In genomic region chr1:165188806-165189580, GRCm38 (mm10) we compare ENCODE assay signal across 20 mouse cellular contexts. TPM values are rescaled to one million over a fixed set of nuclear protein-coding genes. Genes with fewer than 3 reads are reported as not detected.
DNase-seq lines count a peak whose midpoint lies in the region; ATAC-seq and TF ChIP-seq lines count a peak whose summit lies in the region.
"Had no signal": no experiment of that assay in that cellular context is flagged by ENCODE, and none has a peak within 500 bp of the region (broad histone marks: within the 10 kb centered on the region; RNA-seq: fewer than 3 reads in every experiment).

No protein-coding gene starts in this region.

- 73% methylated on average over 10 of the region's 10 CpGs for WGBS in forebrain, embryonic 11.5 days
- WGBS in forebrain, embryonic 10.5 days: 74% methylated on average over 10 of the region's 10 CpGs

- no peaks in the 10 kb centered on the region for H3K27me3 ChIP-seq in forebrain, embryonic 11.5 days (ENCODE audit: control insufficient read depth, insufficient read depth, low read length)
- no peaks in the 10 kb centered on the region for H3K27me3 ChIP-seq in forebrain, embryonic 10.5 days (ENCODE audit: poor library complexity, severe bottlenecking)
- H3K27me3 ChIP-seq: embryonic facial prominence, embryonic 15.5 days; forebrain, embryonic 15.5 days; lung, embryonic 15.5 days had no signal

- intact Hi-C loops in left cerebral cortex, adult 2 months (cut with DNase I): no loop called here

- no peak for TF ChIP-seq POLR2A in bone marrow macrophage, adult 2 months (IDR thresholded peaks at IDR 0.05; ENCODE audit: borderline replicate concordance, low read depth, low read length)

- no peak for TF ChIP-seq CTCF in bone marrow macrophage, adult 2 months (IDR thresholded peaks at IDR 0.05; ENCODE audit: low read depth, low read length)
- no peak for TF ChIP-seq CTCF in left cerebral cortex, adult 2 months (IDR thresholded peaks at IDR 0.05)

- no peak overlapping the region for H3K27ac ChIP-seq in forebrain, embryonic 11.5 days (ENCODE audit: low read depth, low read length)
- H3K27ac ChIP-seq in forebrain, embryonic 10.5 days: no peak overlapping the region
- H3K27ac ChIP-seq in bone marrow macrophage, adult 2 months (ENCODE audit: insufficient read depth, low read depth, low read length): peak overlapping the region; percentile 39
- H3K27ac ChIP-seq in left cerebral cortex, adult 2 months: no peak overlapping the region
- H3K27ac ChIP-seq: embryonic facial prominence, embryonic 15.5 days; forebrain, embryonic 15.5 days; gastrocnemius, adult 2 months; lung, embryonic 15.5 days; midbrain, embryonic 10.5 days; neural tube, embryonic 12.5 days had no signal

- no peaks in the 10 kb centered on the region for H3K9me3 ChIP-seq in forebrain, embryonic 11.5 days (ENCODE audit: control insufficient read depth, low read length)
- no peaks in the 10 kb centered on the region for H3K9me3 ChIP-seq in forebrain, embryonic 10.5 days
- H3K9me3 ChIP-seq: embryonic facial prominence, embryonic 15.5 days; forebrain, embryonic 15.5 days; lung, embryonic 15.5 days; midbrain, embryonic 10.5 days; neural tube, embryonic 12.5 days had no signal

- no peaks in the 10 kb centered on the region for H3K36me3 ChIP-seq in forebrain, embryonic 11.5 days (ENCODE audit: control insufficient read depth, insufficient read depth, low read length)
- no peaks in the 10 kb centered on the region for H3K36me3 ChIP-seq in forebrain, embryonic 10.5 days (replicated peaks)
- H3K36me3 ChIP-seq: embryonic facial prominence, embryonic 15.5 days; forebrain, embryonic 15.5 days; lung, embryonic 15.5 days; midbrain, embryonic 10.5 days; neural tube, embryonic 12.5 days had no signal

- no peak overlapping the region for H3K4me2 ChIP-seq in forebrain, embryonic 11.5 days (ENCODE audit: low read depth, low read length, severe bottlenecking)
- H3K4me2 ChIP-seq: embryonic facial prominence, embryonic 15.5 days; forebrain, embryonic 15.5 days; lung, embryonic 15.5 days; neural tube, embryonic 12.5 days had no signal

- DNase-seq in forebrain, embryonic 11.5 days (ENCODE audit: low spot score): peak; percentile 40
- no peak for DNase-seq in forebrain, embryonic 10.5 days (ENCODE audit: extremely low spot score, low spot score)
- DNase-seq in A20 (ENCODE audit: low read depth, low spot score): peak; percentile 69
- DNase-seq in left cerebral cortex, adult 2 months (ENCODE audit: extremely low spot score in 1 of 2, low spot score in 2 of 2): no peak
- no peak for DNase-seq in ovary, postnatal 36 days (ENCODE audit: low spot score)
- DNase-seq in lung, postnatal 10 days: no peak
- DNase-seq: cerebellum, adult 11-12 months; gastrocnemius, adult 2 months; heart, postnatal 14 days had no signal

- H3K4me3 ChIP-seq in forebrain, embryonic 11.5 days (ENCODE audit: low read depth, low read length): no peak overlapping the region
- no peak overlapping the region for H3K4me3 ChIP-seq in forebrain, embryonic 10.5 days
- H3K4me3 ChIP-seq in bone marrow macrophage, adult 2 months (ENCODE audit: insufficient read depth, low read length): peak overlapping the region; percentile 6
- H3K4me3 ChIP-seq in left cerebral cortex, adult 2 months: no peak overlapping the region
- H3K4me3 ChIP-seq: embryonic facial prominence, embryonic 15.5 days; forebrain, embryonic 15.5 days; gastrocnemius, adult 2 months; lung, embryonic 15.5 days; midbrain, embryonic 10.5 days; neural tube, embryonic 12.5 days had no signal

- peaks cover 2% of the 10 kb centered on the region; the same call in 1 of the 2 replicates for H3K4me1 ChIP-seq in forebrain, embryonic 11.5 days (replicated peaks; ENCODE audit: control insufficient read depth, insufficient read depth, low read length)
- H3K4me1 ChIP-seq in forebrain, embryonic 10.5 days: peaks cover 47% of the 10 kb centered on the region
- H3K4me1 ChIP-seq in bone marrow macrophage, adult 2 months (ENCODE audit: control insufficient read depth, insufficient read depth, low read length): peaks cover 67% of the 10 kb centered on the region

- no peak for ATAC-seq in forebrain, embryonic 11.5 days (replicated peaks; ENCODE audit: low FRiP score)
- ATAC-seq in neutrophil, adult 5-6 weeks (ENCODE audit: extremely low read depth, insufficient number of reproducible peaks, low FRiP score, poor library complexity, severe bottlenecking): peak; percentile 56
- ATAC-seq: forebrain, embryonic 15.5 days had no signal

- H3K9ac ChIP-seq in forebrain, embryonic 11.5 days (ENCODE audit: low read length): no peak overlapping the region
- H3K9ac ChIP-seq: embryonic facial prominence, embryonic 15.5 days; forebrain, embryonic 15.5 days; lung, embryonic 15.5 days; neural tube, embryonic 12.5 days had no signal

RNA-seq across cellular contexts. Expression of gene Sft2d2, which starts 5.2 kb away (rescaled TPM):
- 13.2 and 14.0 TPM in 2 replicates for polyA plus RNA-seq in forebrain, embryonic 11.5 days (2014; fragmentation: Nextera tagmentation; extraction: Ambion mirVana)
- polyA plus RNA-seq in forebrain, embryonic 10.5 days (2016; fragmentation: Nextera tagmentation; extraction: Ambion mirVana): 12.3 and 12.7 TPM in 2 replicates
- 97.0 and 106 TPM in 2 replicates for polyA plus RNA-seq in bone marrow macrophage, adult 2 months (2012; ENCODE audit: insufficient read depth, insufficient read length, missing spikeins)
- total RNA-seq in neutrophil, adult 5-6 weeks (2017): 104 TPM in 2 replicates
- total RNA-seq in left cerebral cortex, adult 2 months (2021): 10 to 100 TPM; 15.5 to 17.4 TPM

RNA-seq across cellular contexts. Expression of gene Tbx19, which starts 28.4 kb away (rescaled TPM):
- not detected in 2 replicates for polyA plus RNA-seq in forebrain, embryonic 11.5 days (2014; fragmentation: Nextera tagmentation; extraction: Ambion mirVana)
- not detected in 2 replicates for polyA plus RNA-seq in forebrain, embryonic 10.5 days (2016; fragmentation: Nextera tagmentation; extraction: Ambion mirVana)
- polyA plus RNA-seq in bone marrow macrophage, adult 2 months (2012; ENCODE audit: insufficient read depth, insufficient read length, missing spikeins): not detected in 2 replicates
- not detected in 2 replicates for total RNA-seq in neutrophil, adult 5-6 weeks (2017)
- total RNA-seq in left cerebral cortex, adult 2 months (2021): not detected
- total RNA-seq: gastrocnemius, adult 2 months; heart, adult 8-10 months; heart, postnatal 14 days; left cerebral cortex, adult 8-10 months; liver, adult 2 months had no signal
- polyA plus RNA-seq: embryonic facial prominence, embryonic 15.5 days; liver, adult 2 months; midbrain, embryonic 10.5 days; neural tube, embryonic 12.5 days; urinary bladder, adult 2 months had no signal

RNA-seq across cellular contexts. Expression of gene Tiprl, which starts 47.8 kb away (rescaled TPM):
- 104 and 109 TPM in 2 replicates for polyA plus RNA-seq in forebrain, embryonic 11.5 days (2014; fragmentation: Nextera tagmentation; extraction: Ambion mirVana)
- 93.1 and 98.9 TPM in 2 replicates for polyA plus RNA-seq in forebrain, embryonic 10.5 days (2016; fragmentation: Nextera tagmentation; extraction: Ambion mirVana)
- polyA plus RNA-seq in bone marrow macrophage, adult 2 months (2012; ENCODE audit: insufficient read depth, insufficient read length, missing spikeins): 37.5 and 48.6 TPM in 2 replicates
- total RNA-seq in neutrophil, adult 5-6 weeks (2017): 33.9 and 44.5 TPM in 2 replicates
- total RNA-seq in left cerebral cortex, adult 2 months (2021): 10 to 100 TPM; 63.1 to 69.7 TPM

Comparison
In these comparisons a context has a peak if more than half of its experiments do, and no peak if none do; other contexts are left out.
1. DNase-seq: peak in forebrain, embryonic 11.5 days (single experiment) and A20 (single experiment); none in forebrain, embryonic 10.5 days (single experiment), left cerebral cortex, adult 2 months (0 of 2), ovary, postnatal 36 days (single experiment) and lung, postnatal 10 days (single experiment).